Mouse (Mus musculus) C2C12 (cell line): ENCODE results near the gene Pknox1.

Source experiments
- CEBPB ChIP-seq: IDR thresholded peaks from one replicate; pipeline ENCODE4 v1.6.1; 2011; ENCODE audit warnings: low read depth, mild to moderate bottlenecking, control low read depth, moderate library complexity
- CTCF ChIP-seq: IDR thresholded peaks from one replicate; pipeline ENCODE4 v1.5.1; 2011; ENCODE audit not compliant: control insufficient read depth, insufficient read depth, insufficient read length
- MAX ChIP-seq: IDR thresholded peaks from one replicate; pipeline ENCODE4 v1.6.1; 2011; ENCODE audit warnings: mild to moderate bottlenecking, control low read depth
- MYOG ChIP-seq: IDR thresholded peaks from one replicate; pipeline ENCODE4 v1.6.1; 2011; ENCODE audit not compliant: control insufficient read depth, insufficient read length; ENCODE audit errors: extremely low read depth

- TF ChIP-seq CTCF (no peak), MYOG (no peak), CEBPB (no peak), MAX (no peak)
These were observed 5.3 kb upstream of the Pknox1 start for GRCm38 (mm10) chr17:31559021-31559789.
